9 mouse cellular contexts compared by ENCODE assay signal in genomic region chr2:163420366-163420886, GRCm38 (mm10). TPM values are rescaled to one million over a fixed set of nuclear protein-coding genes. Genes with fewer than 3 reads are reported as not detected.
DNase-seq lines count a peak whose midpoint lies in the region; ATAC-seq and TF ChIP-seq lines count a peak whose summit lies in the region.
"Had no signal": no experiment of that assay in that cellular context is flagged by ENCODE, and none has a peak within 500 bp of the region (broad histone marks: within the 10 kb centered on the region; RNA-seq: fewer than 3 reads in every experiment).

No protein-coding gene starts in this region.

- peaks cover 22% of the 10 kb centered on the region for H3K4me1 ChIP-seq in liver, adult 2 months (ENCODE audit: control insufficient read depth, insufficient read depth, low read length)
- peaks cover 25% of the 10 kb centered on the region for H3K4me1 ChIP-seq in hindbrain, embryonic 14.5 days (replicated peaks; ENCODE audit: control insufficient read depth, insufficient read depth, low read length)
- H3K4me1 ChIP-seq in midbrain, embryonic 12.5 days, result peaks cover 27% of the 10 kb centered on the region

- H3K36me3 ChIP-seq in liver, adult 2 months (ENCODE audit: control insufficient read depth, insufficient read depth, low read length), result 0 out of 2 replicates have a peak, but pooled peaks cover under 1% of the 10 kb centered on the region
- H3K36me3 ChIP-seq in hindbrain, embryonic 14.5 days (replicated peaks; ENCODE audit: control insufficient read depth, insufficient read depth), result peaks cover 8% of the 10 kb centered on the region
- H3K36me3 ChIP-seq in midbrain, embryonic 12.5 days, result peaks cover 4% of the 10 kb centered on the region; the same call in 1 of the 2 replicates

- peak overlapping the region; percentile 81 for H3K4me3 ChIP-seq in liver, adult 2 months (ENCODE audit: insufficient read depth, low read depth, low read length)
- peak overlapping the region; percentile 97 for H3K4me3 ChIP-seq in hindbrain, embryonic 14.5 days (replicated peaks; ENCODE audit: low read length)
- H3K4me3 ChIP-seq in midbrain, embryonic 12.5 days, result peak overlapping the region; percentile 98

- peak overlapping the region; percentile 78 for H3K4me2 ChIP-seq in hindbrain, embryonic 14.5 days (replicated peaks)
- peak overlapping the region; percentile 75 for H3K4me2 ChIP-seq in midbrain, embryonic 12.5 days (replicated peaks)

- TF ChIP-seq CTCF in liver, adult 2 months (IDR thresholded peaks at IDR 0.05; ENCODE audit: low read depth, low read length), result no peak
- TF ChIP-seq CTCF in brain, embryonic 14.5 days (IDR thresholded peaks at IDR 0.05; ENCODE audit: borderline replicate concordance, extremely low read depth, insufficient read depth, insufficient read length), result no peak

- H3K9me3 ChIP-seq in hindbrain, embryonic 14.5 days (ENCODE audit: control insufficient read depth, low read length), result no peaks in the 10 kb centered on the region
- no peaks in the 10 kb centered on the region for H3K9me3 ChIP-seq in midbrain, embryonic 12.5 days

- no peaks in the 10 kb centered on the region for H3K27me3 ChIP-seq in liver, adult 2 months (ENCODE audit: control insufficient read depth, insufficient read depth, low read length)
- no peaks in the 10 kb centered on the region for H3K27me3 ChIP-seq in hindbrain, embryonic 14.5 days (ENCODE audit: control insufficient read depth, insufficient read depth, low read length)
- no peaks in the 10 kb centered on the region for H3K27me3 ChIP-seq in midbrain, embryonic 12.5 days

- TF ChIP-seq POLR2A in liver, adult 2 months (IDR thresholded peaks at IDR 0.05; ENCODE audit: extremely low read depth, insufficient read depth, low read length), result no peak
- no peak for TF ChIP-seq POLR2A in brain, embryonic 14.5 days (IDR thresholded peaks at IDR 0.05; ENCODE audit: borderline replicate concordance, extremely low read depth, insufficient read depth, insufficient read length, poor library complexity, severe bottlenecking)

- H3K27ac ChIP-seq in liver, adult 2 months (replicated peaks; ENCODE audit: insufficient read depth, low read depth, low read length), result no peak overlapping the region
- no peak overlapping the region for H3K27ac ChIP-seq in hindbrain, embryonic 14.5 days
- H3K27ac ChIP-seq in midbrain, embryonic 12.5 days (replicated peaks), result no peak overlapping the region

- peaks cover 21% of the 10 kb centered on the region; the same call in 1 of the 2 replicates for H3K79me2 ChIP-seq in liver, adult 2 months (ENCODE audit: control insufficient read depth, insufficient read depth, low read length)

- DNase-seq in liver, adult 2 months (ENCODE audit: extremely low read depth, low read depth, low spot score), result no peak
- DNase-seq in liver, result no peak
- DNase-seq in brain, embryonic 14.5 days (ENCODE audit: low read depth), result peak; percentile 9
- no peak for DNase-seq in hindbrain, embryonic 14.5 days (ENCODE audit: low spot score)
- no peak for DNase-seq in left cerebral cortex, adult 9 months (ENCODE audit: low spot score in 2 of 2)
- no peak for DNase-seq in cerebellum, postnatal 4 days (ENCODE audit: low spot score in 2 of 2)
- DNase-seq in frontal cortex, postnatal 25 days (ENCODE audit: low spot score in 2 of 2), result no peak

- 19% methylated on average over 10 of the region's 10 CpGs for WGBS in liver, adult 2 months
- 38% methylated on average over 10 of the region's 10 CpGs for WGBS in hindbrain, embryonic 14.5 days
- WGBS in midbrain, embryonic 12.5 days, result 36% methylated on average over 10 of the region's 10 CpGs

- no peak for ATAC-seq in hindbrain, embryonic 14.5 days (ENCODE audit: low FRiP score)
- ATAC-seq in midbrain, embryonic 12.5 days (ENCODE audit: low FRiP score, low read depth), result no peak

- peak overlapping the region; percentile 56 for H3K9ac ChIP-seq in liver, adult 2 months (ENCODE audit: low read depth, low read length)
- peak overlapping the region; percentile 83 for H3K9ac ChIP-seq in hindbrain, embryonic 14.5 days
- H3K9ac ChIP-seq in midbrain, embryonic 12.5 days (replicated peaks), result peak overlapping the region; percentile 80

RNA-seq across cellular contexts. Expression of gene Oser1, which starts 4.1 kb away (rescaled TPM):
- 21.9 and 22.6 TPM in 2 replicates for total RNA-seq in liver, adult 2 months (2014; rRNA removed)
- polyA plus RNA-seq in liver, adult 2 months (2012; rRNA removed), result 8.0 and 8.3 TPM in 2 replicates
- 24.4 and 30.5 TPM in 2 replicates for polyA plus RNA-seq in brain, embryonic 14.5 days (2012; rRNA removed)
- 74.8 and 78.9 TPM in 2 replicates for polyA plus RNA-seq in hindbrain, embryonic 14.5 days (2014; fragmentation: Nextera tagmentation; extraction: Ambion mirVana)
- 77.3 and 82.3 TPM in 2 replicates for polyA plus RNA-seq in midbrain, embryonic 12.5 days (2016; fragmentation: Nextera tagmentation; extraction: Ambion mirVana)

RNA-seq across cellular contexts. Expression of gene Gdap1l1, which starts 17.9 kb away (rescaled TPM):
- total RNA-seq in liver, adult 2 months (2014; rRNA removed), result 0.07 TPM in 1 of 2 replicates, not detected in the other
- polyA plus RNA-seq in liver, adult 2 months (2012; rRNA removed), result not detected in 2 replicates
- polyA plus RNA-seq in brain, embryonic 14.5 days (2012; rRNA removed), result 142 and 170 TPM in 2 replicates
- polyA plus RNA-seq in hindbrain, embryonic 14.5 days (2014; fragmentation: Nextera tagmentation; extraction: Ambion mirVana), result 121 and 137 TPM in 2 replicates
- 62.6 and 63.4 TPM in 2 replicates for polyA plus RNA-seq in midbrain, embryonic 12.5 days (2016; fragmentation: Nextera tagmentation; extraction: Ambion mirVana)
- total RNA-seq: heart, postnatal 10 days had no signal

RNA-seq across cellular contexts. Expression of gene Jph2, which starts 22.6 kb away (rescaled TPM):
- total RNA-seq in liver, adult 2 months (2014; rRNA removed), result 0.07 and 0.09 TPM in 2 replicates
- 0.07 and 0.10 TPM in 2 replicates for polyA plus RNA-seq in liver, adult 2 months (2012; rRNA removed)
- 0.66 and 1.0 TPM in 2 replicates for polyA plus RNA-seq in brain, embryonic 14.5 days (2012; rRNA removed)
- 0.27 and 0.37 TPM in 2 replicates for polyA plus RNA-seq in hindbrain, embryonic 14.5 days (2014; fragmentation: Nextera tagmentation; extraction: Ambion mirVana)
- 0.30 and 0.45 TPM in 2 replicates for polyA plus RNA-seq in midbrain, embryonic 12.5 days (2016; fragmentation: Nextera tagmentation; extraction: Ambion mirVana)

RNA-seq across cellular contexts. Expression of gene Fitm2, which starts 52.0 kb away (rescaled TPM):
- 19.5 and 20.1 TPM in 2 replicates for total RNA-seq in liver, adult 2 months (2014; rRNA removed)
- 19.8 and 20.9 TPM in 2 replicates for polyA plus RNA-seq in liver, adult 2 months (2012; rRNA removed)
- polyA plus RNA-seq in brain, embryonic 14.5 days (2012; rRNA removed), result 5.3 and 9.8 TPM in 2 replicates
- 16.3 and 18.7 TPM in 2 replicates for polyA plus RNA-seq in hindbrain, embryonic 14.5 days (2014; fragmentation: Nextera tagmentation; extraction: Ambion mirVana)
- 11.2 and 13.0 TPM in 2 replicates for polyA plus RNA-seq in midbrain, embryonic 12.5 days (2016; fragmentation: Nextera tagmentation; extraction: Ambion mirVana)

Comparison
In these comparisons a context has a peak if more than half of its experiments do, and no peak if none do; other contexts are left out.
1. RNA of gene Gdap1l1, which starts 17.9 kb away (polyA plus RNA-seq): 142 to 170 TPM in brain, embryonic 14.5 days, 121 to 137 TPM in hindbrain, embryonic 14.5 days and 62.6 to 63.4 TPM in midbrain, embryonic 12.5 days; not detected in liver, adult 2 months; every median in the first group is over 10 times any median in the second.
2. Peak in every context shown above with its lines, with median percentiles within 50 percentile points of each other: H3K4me3 ChIP-seq and H3K9ac ChIP-seq.